Mouse (Mus musculus): ENCODE results near the gene Gm29094. TPM values are rescaled to one million over a fixed set of nuclear protein-coding genes. Genes with fewer than 3 reads are reported as not detected.
"Not testable (repeated sequence)": the region's sequence is repeated elsewhere in the genome, so short reads cannot be mapped to it uniquely, and the experiment has no call there.

Gene Gm29094
- polyA plus RNA-seq, 1 experiment: not detected

- WGBS: 87% methylated on average over 3 of the region's 3 CpGs
- H3K4me3 ChIP-seq (ENCODE audit: insufficient read depth, low read depth, low read length); H3K4me1 ChIP-seq (ENCODE audit: control insufficient read depth, insufficient read depth, low read length); H3K36me3 ChIP-seq (ENCODE audit: control insufficient read depth, insufficient read depth, low read length); DNase-seq; H3K27ac ChIP-seq (ENCODE audit: insufficient read depth, low read depth, low read length); H3K27me3 ChIP-seq (replicated peaks; ENCODE audit: control insufficient read depth, insufficient read depth, low read length): not testable (repeated sequence)
Measured at GRCm38 (mm10) chr9:89240516-89241019, 41.4 kb downstream of the Gm29094 start.

GRCm38 (mm10) chr9:89253400-89253799 lies 54.2 kb downstream of the Gm29094 start:
- no peak overlapping the region for H3K27ac ChIP-seq (ENCODE audit: insufficient read depth, low read depth, low read length)
- H3K27me3 ChIP-seq (replicated peaks; ENCODE audit: control insufficient read depth, insufficient read depth, low read length): no peaks in the 10 kb centered on the region
- no peak for TF ChIP-seq POLR2A (IDR thresholded peaks at IDR 0.05; ENCODE audit: low read depth, low read length)
- no peak for TF ChIP-seq CTCF (conservative IDR thresholded peaks at IDR 0.05; ENCODE audit: insufficient read depth, insufficient read length, low read depth, low read length)
- WGBS: 80% methylated on average over 2 of the region's 2 CpGs
- DNase-seq: no peak
- no peak overlapping the region for H3K4me3 ChIP-seq (ENCODE audit: insufficient read depth, low read depth, low read length)
- H3K36me3 ChIP-seq (ENCODE audit: control insufficient read depth, insufficient read depth, low read length): no peaks in the 10 kb centered on the region
- H3K4me1 ChIP-seq (ENCODE audit: control insufficient read depth, insufficient read depth, low read length): no peaks in the 10 kb centered on the region

- H3K4me1 ChIP-seq (ENCODE audit: control insufficient read depth, insufficient read depth, low read length): no peaks in the 10 kb centered on the region
- no peak overlapping the region for H3K4me3 ChIP-seq (ENCODE audit: insufficient read depth, low read depth, low read length)
- TF ChIP-seq POLR2A (IDR thresholded peaks at IDR 0.05; ENCODE audit: low read depth, low read length): no peak
- TF ChIP-seq CTCF (conservative IDR thresholded peaks at IDR 0.05; ENCODE audit: insufficient read depth, insufficient read length, low read depth, low read length): no peak
- no peak for DNase-seq
- no peaks in the 10 kb centered on the region for H3K27me3 ChIP-seq (replicated peaks; ENCODE audit: control insufficient read depth, insufficient read depth, low read length)
- H3K27ac ChIP-seq (ENCODE audit: insufficient read depth, low read depth, low read length): no peak overlapping the region
- no peaks in the 10 kb centered on the region for H3K36me3 ChIP-seq (ENCODE audit: control insufficient read depth, insufficient read depth, low read length)
- 85% methylated on average over 12 of the region's 12 CpGs for WGBS
Measured at GRCm38 (mm10) chr9:89256556-89257335, 57.6 kb downstream of the Gm29094 start.

GRCm38 (mm10) chr9:89263968-89264367 lies 64.8 kb downstream of the Gm29094 start:
- Histone ChIP-seq H3K27me3 (replicated peaks; ENCODE audit: control insufficient read depth, insufficient read depth, low read length) (no peaks in the 10 kb centered on the region), H3K36me3 (ENCODE audit: control insufficient read depth, insufficient read depth, low read length) (no peaks in the 10 kb centered on the region), H3K4me3 (ENCODE audit: insufficient read depth, low read depth, low read length) (no peak overlapping the region), H3K4me1 (ENCODE audit: control insufficient read depth, insufficient read depth, low read length) (no peaks in the 10 kb centered on the region), H3K27ac (ENCODE audit: insufficient read depth, low read depth, low read length) (no peak overlapping the region)
- no peak for DNase-seq
- 86% methylated on average over 3 of the region's 3 CpGs for WGBS
- TF ChIP-seq POLR2A (IDR thresholded peaks at IDR 0.05; ENCODE audit: low read depth, low read length): no peak
- TF ChIP-seq CTCF (conservative IDR thresholded peaks at IDR 0.05; ENCODE audit: insufficient read depth, insufficient read length, low read depth, low read length): no peak

GRCm38 (mm10) chr9:89264571-89264970 lies 65.4 kb downstream of the Gm29094 start:
- TF ChIP-seq CTCF (conservative IDR thresholded peaks at IDR 0.05; ENCODE audit: insufficient read depth, insufficient read length, low read depth, low read length): no peak
- TF ChIP-seq POLR2A (IDR thresholded peaks at IDR 0.05; ENCODE audit: low read depth, low read length): no peak
- DNase-seq: no peak
- 84% methylated on average over 1 of the region's 1 CpGs for WGBS
- Histone ChIP-seq H3K4me1 (ENCODE audit: control insufficient read depth, insufficient read depth, low read length) (no peaks in the 10 kb centered on the region), H3K27me3 (replicated peaks; ENCODE audit: control insufficient read depth, insufficient read depth, low read length) (no peaks in the 10 kb centered on the region), H3K27ac (ENCODE audit: insufficient read depth, low read depth, low read length) (no peak overlapping the region), H3K36me3 (ENCODE audit: control insufficient read depth, insufficient read depth, low read length) (no peaks in the 10 kb centered on the region), H3K4me3 (ENCODE audit: insufficient read depth, low read depth, low read length) (no peak overlapping the region)

Other genes starting within 250 kb of the Gm29094 start
- gene Bcl2a1a, start 242.5 kb upstream of the Gm29094 start, polyA plus RNA-seq (2012; rRNA removed): 0.94 and 1.1 TPM in 2 replicates
- not detected in 2 replicates for gene Trim43b, start 106.5 kb upstream of the Gm29094 start, polyA plus RNA-seq (2012; rRNA removed)
- gene Bcl2a1b, start 170 bp upstream of the Gm29094 start, polyA plus RNA-seq (2012; rRNA removed): 0.43 and 3.0 TPM in 2 replicates
- gene Mthfs, start 11.3 kb downstream of the Gm29094 start, polyA plus RNA-seq (2012; rRNA removed): 14.4 and 23.5 TPM in 2 replicates